Mouse (Mus musculus) kidney, postnatal 0 days (tissue): ENCODE measurements around the gene Nkx6-2. TPM values are rescaled to one million over a fixed set of nuclear protein-coding genes. Genes with fewer than 3 reads are reported as not detected.

Experiments
- ATAC-seq: fragments of 200-750 bp; cut with Nextera tagmentation; replicated peaks from 2 replicates; pipeline ENCODE4 v1.8.0; 2017; ENCODE audit warnings: low read depth, moderate number of reproducible peaks, moderate TSS enrichment, moderate library complexity; ENCODE audit not compliant: low FRiP score
- DNase-seq: peaks from one replicate; pipeline ENCODE4 v3.0.0-alpha.2; 2016; ENCODE audit warnings: low spot score
- H3K27ac ChIP-seq: fragments of 300-500 bp; sonication (generic); 2 replicates; pipeline ENCODE4 v1.5.1; 2014; ENCODE audit warnings: mild to moderate bottlenecking
- H3K27me3 ChIP-seq: fragments of 300-500 bp; sonication (generic); 2 replicates; pipeline ENCODE4 v1.6.1; 2014; ENCODE audit warnings: low read length, mixed read lengths; ENCODE audit not compliant: insufficient read depth
- H3K36me3 ChIP-seq: fragments of 300-500 bp; sonication (generic); 2 replicates; pipeline ENCODE4 v1.6.1; 2014; ENCODE audit warnings: low read length, mixed read lengths; ENCODE audit not compliant: insufficient read depth
- H3K4me1 ChIP-seq: fragments of 300-500 bp; sonication (generic); replicated peaks from 2 replicates; pipeline ENCODE4 v1.6.1; 2014; ENCODE audit warnings: antibody characterized with exemption, low read length, mixed read lengths; ENCODE audit not compliant: insufficient read depth
- H3K4me2 ChIP-seq: fragments of 300-500 bp; sonication (generic); 2 replicates; pipeline ENCODE4 v1.6.1; 2014; ENCODE audit warnings: mild to moderate bottlenecking, low read length, moderate library complexity, mixed read lengths
- H3K4me3 ChIP-seq: fragments of 300-500 bp; sonication (generic); replicated peaks from 2 replicates; pipeline ENCODE4 v1.5.1; 2014; ENCODE audit warnings: low read depth, low read length
- H3K9ac ChIP-seq: fragments of 300-500 bp; sonication (generic); 2 replicates; pipeline ENCODE4 v1.6.1; 2014; ENCODE audit warnings: low read depth, low read length
- H3K9me3 ChIP-seq: fragments of 300-500 bp; sonication (generic); replicated peaks from 2 replicates; pipeline ENCODE4 v1.6.1; 2016; ENCODE audit warnings: low read length, inconsistent platforms, mixed read lengths
- CTCF ChIP-seq: IDR thresholded peaks from 2 replicates; pipeline ENCODE4 v1.5.1; 2016; ENCODE audit warnings: antibody characterized with exemption, low read depth, mild to moderate bottlenecking, moderate library complexity
- WGBS: fragments of 180-500 bp; shearing (Covaris S2); extraction: QIAGEN DNeasy Blood & Tissue Kit; methylation state at CpG from one replicate; pipeline ENCODE4 v1.1.7; 2014; 5-methylcytosine and 5-hydroxymethylcytosine counted together
- polyA plus RNA-seq: library from polyadenylated mRNA; unstranded; fragments of >200 nt; fragmentation: Nextera tagmentation; extraction: Ambion mirVana; gene quantifications from 2 replicates; pipeline ENCODE4 v1.2.1, GENCODE M21; 2015

Gene Nkx6-2
- polyA plus RNA-seq, 1 experiment from 2014 or later = 0.11 TPM

- Histone ChIP-seq H3K4me3 (no peak overlapping the region), H3K4me2 (no peak overlapping the region), H3K27me3 (no peaks in the 10 kb centered on the region), H3K4me1 (no peaks in the 10 kb centered on the region), H3K27ac (no peak overlapping the region), H3K36me3 (0 out of 2 replicates have a peak, but pooled peaks cover 7% of the 10 kb centered on the region), H3K9ac (no peak overlapping the region), H3K9me3 (no peaks in the 10 kb centered on the region)
- ATAC-seq (no peak), DNase-seq (no peak)
- TF ChIP-seq CTCF = no peak
- 41% methylated on average over 10 of the region's 10 CpGs for WGBS
Observed at GRCm38 (mm10) chr7:139556746-139557526, 25.7 kb downstream of the Nkx6-2 start.

GRCm38 (mm10) chr7:139556331-139556730 lies 26.3 kb downstream of the Nkx6-2 start:
- H3K9ac ChIP-seq = no peak overlapping the region
- WGBS = 44% methylated on average over 5 of the region's 5 CpGs
- H3K4me2 ChIP-seq = no peak overlapping the region
- no peaks in the 10 kb centered on the region for H3K27me3 ChIP-seq
- no peaks in the 10 kb centered on the region for H3K9me3 ChIP-seq
- 0 out of 2 replicates have a peak, but pooled peaks cover 7% of the 10 kb centered on the region for H3K36me3 ChIP-seq
- no peaks in the 10 kb centered on the region for H3K4me1 ChIP-seq
- TF ChIP-seq CTCF = no peak
- H3K27ac ChIP-seq = no peak overlapping the region
- ATAC-seq (no peak), DNase-seq (no peak)
- no peak overlapping the region for H3K4me3 ChIP-seq

GRCm38 (mm10) chr7:139551519-139551918 lies 31.1 kb downstream of the Nkx6-2 start:
- H3K4me2 ChIP-seq = no peak overlapping the region
- ATAC-seq = no peak
- no peak overlapping the region for H3K4me3 ChIP-seq
- 90% methylated on average over 2 of the region's 2 CpGs for WGBS
- no peak for DNase-seq
- no peaks in the 10 kb centered on the region for H3K9me3 ChIP-seq
- H3K27ac ChIP-seq = no peak overlapping the region
- no peak overlapping the region for H3K9ac ChIP-seq
- no peaks in the 10 kb centered on the region for H3K27me3 ChIP-seq
- TF ChIP-seq CTCF = no peak
- H3K4me1 ChIP-seq = no peaks in the 10 kb centered on the region
- H3K36me3 ChIP-seq = no peaks in the 10 kb centered on the region

- DNase-seq (no peak), ATAC-seq (no peak)
- 84% methylated on average over 3 of the region's 3 CpGs for WGBS
- H3K4me1 ChIP-seq = no peaks in the 10 kb centered on the region
- H3K27me3 ChIP-seq = no peaks in the 10 kb centered on the region
- H3K9ac ChIP-seq = no peak overlapping the region
- H3K27ac ChIP-seq = no peak overlapping the region
- H3K36me3 ChIP-seq = no peaks in the 10 kb centered on the region
- H3K4me2 ChIP-seq = no peak overlapping the region
- H3K4me3 ChIP-seq = no peak overlapping the region
- no peaks in the 10 kb centered on the region for H3K9me3 ChIP-seq
- TF ChIP-seq CTCF = no peak
Observed at GRCm38 (mm10) chr7:139550086-139550783, 32.4 kb downstream of the Nkx6-2 start.

GRCm38 (mm10) chr7:139547325-139547724 lies 35.3 kb downstream of the Nkx6-2 start:
- Histone ChIP-seq H3K9me3 (no peaks in the 10 kb centered on the region), H3K36me3 (no peaks in the 10 kb centered on the region), H3K27me3 (no peaks in the 10 kb centered on the region), H3K4me1 (no peaks in the 10 kb centered on the region), H3K9ac (no peak overlapping the region), H3K27ac (no peak overlapping the region), H3K4me3 (no peak overlapping the region), H3K4me2 (no peak overlapping the region)
- ATAC-seq (no peak), DNase-seq (no peak)
- no peak for TF ChIP-seq CTCF
- WGBS = 79% methylated on average over 2 of the region's 2 CpGs

- H3K36me3 ChIP-seq = no peaks in the 10 kb centered on the region
- no peaks in the 10 kb centered on the region for H3K9me3 ChIP-seq
- 54% methylated on average over 12 of the region's 12 CpGs for WGBS
- no peak for DNase-seq
- no peak overlapping the region for H3K4me3 ChIP-seq
- ATAC-seq = no peak
- no peak overlapping the region for H3K4me2 ChIP-seq
- H3K9ac ChIP-seq = no peak overlapping the region
- no peak overlapping the region for H3K27ac ChIP-seq
- no peak for TF ChIP-seq CTCF
- no peaks in the 10 kb centered on the region for H3K27me3 ChIP-seq
- no peaks in the 10 kb centered on the region for H3K4me1 ChIP-seq
Observed at GRCm38 (mm10) chr7:139544706-139545625, 37.6 kb downstream of the Nkx6-2 start.
